Mouse (Mus musculus) megakaryocyte-erythroid progenitor cell, adult 5-6 weeks (primary cell): ENCODE results near the gene Rpl27a. TPM values are rescaled to one million over a fixed set of nuclear protein-coding genes. Genes with fewer than 3 reads are reported as not detected.

Source experiments
- ATAC-seq: replicated peaks from 2 replicates; pipeline ENCODE4 v1.8.0; 2016; ENCODE audit warnings: mild to moderate bottlenecking, inconsistent platforms; ENCODE audit not compliant: severe bottlenecking, poor library complexity, low FRiP score, low TSS enrichment
- total RNA-seq, 2 experiments: library from RNA; stranded (forward) in 1 of 2; stranded (reverse) in 1 of 2; fragments of 200-1000, 215-1000 nt in 1 of 2; fragments of >200 nt in 1 of 2; fragmentation: Nextera tagmentation in 1 of 2; gene quantifications; 2 replicates each; pipeline ENCODE4 v1.2.3; 2014 to 2017

Rpl27a gene
- total RNA-seq (2014; fragmentation: Nextera tagmentation) = 853 and 1,045 TPM in 2 replicates
- total RNA-seq (2017) = 970 and 1,232 TPM in 2 replicates

DNA sequence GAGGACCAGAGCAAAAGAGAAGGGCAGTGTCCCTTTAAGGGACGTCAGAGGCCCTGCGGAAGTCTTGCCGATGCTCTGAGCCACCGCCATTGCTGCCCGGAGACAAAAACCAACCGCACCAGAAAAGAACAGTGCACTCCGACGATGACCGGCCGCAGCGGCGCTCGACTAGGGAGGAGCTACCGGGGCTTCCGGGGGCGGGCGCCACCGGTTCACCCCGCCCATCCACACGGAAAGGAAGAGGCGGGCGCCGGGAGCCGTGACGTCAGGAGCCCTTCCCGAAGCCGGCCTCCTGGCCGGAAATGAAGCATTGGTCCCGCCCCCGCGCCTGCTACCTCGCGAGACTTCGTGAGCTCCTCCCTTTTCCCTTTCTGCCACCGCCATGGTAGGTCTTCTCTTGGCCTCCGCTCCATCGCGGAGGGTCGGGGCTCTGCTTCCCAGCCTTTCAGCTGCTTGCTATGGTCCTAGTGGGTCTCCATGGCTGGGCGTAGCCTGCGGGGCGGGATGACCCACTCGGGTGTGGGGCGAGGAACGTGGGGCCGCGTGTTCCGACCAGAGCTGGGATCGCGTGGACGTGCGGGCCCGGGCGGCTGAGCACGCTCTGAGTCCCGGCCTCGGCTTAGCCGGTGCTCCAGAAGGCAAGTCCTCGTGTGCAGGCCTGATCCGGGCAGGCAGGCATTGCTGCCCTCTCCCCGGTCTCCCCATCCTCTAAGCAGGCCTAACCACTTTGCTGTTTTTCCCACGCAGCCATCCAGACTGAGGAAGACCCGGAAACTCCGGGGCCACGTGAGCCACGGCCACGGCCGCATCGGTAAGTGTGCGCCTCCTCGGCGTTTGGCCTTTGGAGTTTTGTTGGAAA is at the start of gene Rpl27a:
TSS of gene Rpl27a (plus strand) at position 310 of the 859 bp plus-strand sequence.
- peak; percentile 91 for ATAC-seq

DNA sequence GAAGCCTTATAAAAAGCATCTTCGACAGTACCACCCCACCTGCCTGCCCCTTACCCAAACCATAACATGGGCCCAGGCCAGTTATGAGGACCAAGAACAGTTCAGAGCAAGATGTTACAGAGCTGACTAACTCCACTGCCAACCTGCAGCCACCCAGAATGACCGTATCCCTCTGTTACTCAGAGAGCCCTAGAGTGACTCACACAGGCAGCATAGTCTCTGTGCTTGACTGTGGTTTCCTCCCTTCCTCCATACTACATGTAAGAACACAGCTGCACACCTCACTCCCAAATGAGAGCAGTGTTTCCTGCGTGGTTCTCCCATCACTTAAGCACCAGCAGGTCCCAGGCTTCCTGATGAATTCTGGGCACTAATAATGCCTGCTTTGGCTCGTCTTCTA is 48.2 kb upstream of the Rpl27a start:
- no peak for ATAC-seq

DNA sequence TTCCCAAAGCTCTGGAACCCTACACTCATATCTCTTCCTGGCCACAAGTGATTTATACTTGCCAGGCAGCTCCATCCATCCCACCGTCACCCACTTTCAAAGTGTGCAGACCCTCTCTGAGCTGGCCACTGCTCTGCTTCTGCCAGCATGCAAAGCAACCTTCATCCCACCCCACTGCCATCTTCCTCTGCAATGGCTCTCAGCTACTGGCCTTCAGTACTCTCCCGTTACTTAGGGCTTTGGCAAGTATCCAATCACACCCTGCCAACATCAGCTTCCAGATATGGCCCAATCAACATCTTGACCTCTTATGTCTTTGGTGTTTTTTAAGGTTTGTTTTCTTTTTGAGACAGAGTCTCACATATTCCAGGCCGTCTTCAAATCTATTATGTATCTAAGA is 41.0 kb upstream of the Rpl27a start:
- ATAC-seq = no peak

DNA sequence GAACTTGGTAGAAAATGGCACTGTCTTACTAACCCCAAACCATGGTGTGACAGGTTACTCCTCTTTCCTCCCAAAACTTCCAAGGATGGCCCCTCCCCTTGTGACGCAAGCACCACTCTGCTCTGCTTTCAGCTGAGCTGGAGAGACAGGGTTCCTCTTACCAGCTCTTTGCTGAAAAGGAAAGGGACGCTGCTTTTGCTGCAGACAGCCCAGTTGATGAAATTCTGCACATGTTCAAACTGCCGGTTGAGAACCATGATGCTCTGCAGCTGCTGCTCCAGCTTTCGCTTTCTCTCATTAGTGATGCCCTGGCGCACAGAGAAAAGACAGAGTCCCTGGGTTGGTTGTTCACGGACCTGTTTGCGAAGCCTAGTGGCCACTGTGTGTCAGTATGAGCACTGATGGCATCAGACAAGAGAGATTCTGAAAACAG is 38.2 kb upstream of the Rpl27a start:
- no peak for ATAC-seq

DNA sequence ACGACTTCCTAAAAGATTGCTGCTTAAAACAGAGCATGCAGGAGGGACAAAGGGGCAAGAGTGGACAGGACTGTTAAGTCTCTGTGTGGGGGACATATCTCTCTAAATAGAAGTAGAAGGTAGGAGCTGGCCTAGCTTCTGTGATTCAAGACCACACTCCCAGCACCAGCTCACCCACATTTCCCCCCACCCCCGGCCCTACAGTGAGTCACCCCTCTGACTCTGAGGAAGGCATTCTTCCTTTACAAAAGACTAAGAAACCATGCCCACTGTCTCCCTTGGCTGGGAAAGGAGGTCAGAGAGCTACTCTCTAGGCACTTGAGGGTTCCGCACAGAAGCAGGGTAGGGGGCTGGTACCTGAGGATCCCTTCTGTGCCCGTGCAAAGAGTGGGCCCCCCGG is 34.7 kb upstream of the Rpl27a start:
- ATAC-seq = no peak

DNA sequence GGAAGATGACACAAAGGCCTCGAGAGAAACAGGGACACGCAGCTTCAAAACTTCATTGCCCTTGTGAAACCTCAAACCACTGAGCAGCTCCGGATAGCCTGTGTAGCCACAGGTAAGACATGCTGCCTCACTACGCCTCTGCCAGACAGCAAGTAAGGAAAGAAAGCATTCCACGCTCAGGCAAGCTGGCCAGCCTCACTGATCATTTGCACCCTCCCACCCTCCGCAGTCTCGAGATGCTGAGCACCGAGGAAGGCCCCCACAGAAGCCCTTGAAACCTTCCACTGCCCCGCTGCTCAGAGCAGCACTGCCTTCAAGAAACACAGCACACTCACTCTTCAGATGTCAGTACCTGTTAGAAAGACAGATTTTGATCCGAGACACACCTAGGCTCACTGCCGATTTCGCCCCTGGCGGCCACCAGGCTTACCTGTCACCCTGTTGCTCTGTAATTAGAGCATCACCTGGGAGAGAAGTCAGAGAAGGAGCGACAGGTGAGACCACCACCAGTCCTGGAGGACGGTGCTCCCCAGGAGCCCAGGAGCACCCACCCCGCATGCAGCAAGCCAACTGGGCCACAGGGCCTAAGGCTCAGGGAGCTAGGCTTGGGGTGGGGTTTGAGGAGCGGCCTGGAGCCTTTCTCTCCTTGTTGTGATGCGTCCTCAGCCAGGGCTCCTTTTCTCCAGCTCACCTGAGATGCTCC is 26.2 kb upstream of the Rpl27a start:
- ATAC-seq = no peak

DNA sequence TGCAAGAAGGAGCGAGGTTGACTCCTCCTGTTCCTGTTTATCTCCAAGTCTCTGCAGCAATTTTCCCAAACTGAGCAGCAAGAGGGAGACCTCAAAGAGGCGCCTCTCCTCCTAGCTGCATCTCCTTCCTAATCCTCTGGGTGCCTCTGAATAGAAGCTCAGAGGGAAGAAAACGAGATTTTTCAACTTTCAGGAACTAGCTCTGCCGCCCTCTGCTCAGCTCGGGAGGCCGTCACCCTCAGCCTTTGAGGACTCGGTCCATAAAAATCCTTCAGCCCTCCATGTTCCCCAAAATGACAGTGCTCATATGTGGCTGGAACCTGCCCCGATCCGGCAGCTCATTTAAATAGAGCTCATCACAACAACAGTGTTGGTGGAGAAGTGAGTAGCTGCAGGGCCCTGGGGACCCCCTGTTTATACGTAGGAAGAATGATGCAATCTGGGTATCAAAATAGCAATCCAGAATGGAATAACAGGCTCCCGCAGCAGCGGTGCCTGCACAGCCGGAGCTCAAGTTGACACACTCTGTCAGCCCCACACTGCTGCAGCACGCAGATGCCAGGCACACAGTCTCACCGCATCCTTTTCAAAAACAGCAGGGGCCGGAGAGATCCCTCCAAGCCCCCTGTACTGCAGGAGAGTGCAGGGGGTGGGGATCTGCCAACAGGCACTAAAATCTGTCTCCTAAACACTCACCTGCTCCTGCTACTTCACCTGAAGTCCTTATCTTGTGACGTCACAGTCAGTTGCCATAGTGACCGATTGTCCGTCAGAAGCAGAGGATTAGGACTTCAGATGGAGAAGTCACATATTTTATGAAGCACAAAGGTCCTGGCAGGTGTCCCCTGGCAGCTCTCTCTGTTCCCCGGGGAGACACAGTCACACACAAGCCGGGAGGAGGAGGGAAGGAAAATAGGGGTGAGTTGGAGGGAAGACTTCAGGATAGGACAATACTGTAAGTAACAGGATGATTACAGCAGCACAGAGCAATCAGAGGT is 25.3 kb upstream of the Rpl27a start:
- ATAC-seq = no peak

DNA sequence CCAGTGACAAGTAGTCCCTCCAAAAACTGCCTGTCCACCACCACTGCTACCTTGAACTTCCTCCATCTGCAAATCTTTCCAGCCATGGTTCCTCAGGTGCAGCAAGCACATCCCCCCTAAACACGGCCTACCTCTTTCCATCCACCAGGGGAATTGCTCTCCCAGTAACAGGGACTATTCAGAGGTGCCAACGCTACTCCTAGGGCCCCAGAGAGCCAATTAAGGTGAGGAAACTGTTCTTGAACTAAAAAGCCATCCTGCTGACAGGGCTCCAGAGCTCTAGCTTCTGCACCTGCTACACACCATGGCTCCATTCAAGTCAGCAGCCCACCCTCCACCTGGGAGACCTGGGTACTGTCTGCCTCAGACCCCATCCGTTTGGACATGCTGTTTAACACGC is 21.4 kb upstream of the Rpl27a start:
- no peak for ATAC-seq

DNA sequence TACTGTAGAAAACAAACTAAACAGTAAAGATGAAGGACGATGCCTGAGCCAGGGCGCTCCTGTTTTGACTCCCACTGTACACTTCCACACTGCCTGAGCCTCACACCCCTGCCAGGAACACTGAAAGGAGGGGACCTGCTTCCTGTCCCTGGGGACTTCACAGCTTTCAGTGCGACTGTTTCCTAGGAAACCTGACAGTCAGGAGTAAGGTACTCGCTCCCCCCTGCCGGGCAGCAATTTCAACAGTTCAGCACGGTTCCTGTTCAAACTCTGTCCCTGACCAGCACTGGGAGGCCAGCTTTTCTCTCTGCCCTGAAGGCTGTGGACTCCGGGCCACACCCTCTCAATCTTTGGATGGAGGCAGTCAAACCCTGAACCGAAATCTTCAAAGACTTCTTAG is 11.8 kb upstream of the Rpl27a start:
- no peak for ATAC-seq

DNA sequence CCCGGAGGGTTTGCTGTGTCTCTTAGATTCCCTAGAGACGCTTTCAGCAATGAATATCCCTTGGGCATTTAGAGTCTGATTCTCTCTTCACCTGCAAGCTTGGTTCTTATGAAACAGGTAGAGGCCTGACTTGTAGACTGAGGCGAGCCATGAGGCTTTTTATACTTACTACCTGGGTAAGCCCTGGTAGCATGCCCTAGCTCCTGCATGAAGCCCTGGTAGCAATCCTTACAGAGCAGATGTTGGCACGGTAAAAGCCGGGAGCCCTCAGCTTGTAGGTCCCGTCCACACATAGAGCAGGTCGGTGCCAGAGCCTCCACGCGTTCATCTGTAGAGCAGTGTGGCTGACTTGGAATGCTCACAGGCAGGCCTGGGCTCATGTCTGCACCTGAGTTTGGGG is 11.4 kb upstream of the Rpl27a start:
- ATAC-seq = no peak

DNA sequence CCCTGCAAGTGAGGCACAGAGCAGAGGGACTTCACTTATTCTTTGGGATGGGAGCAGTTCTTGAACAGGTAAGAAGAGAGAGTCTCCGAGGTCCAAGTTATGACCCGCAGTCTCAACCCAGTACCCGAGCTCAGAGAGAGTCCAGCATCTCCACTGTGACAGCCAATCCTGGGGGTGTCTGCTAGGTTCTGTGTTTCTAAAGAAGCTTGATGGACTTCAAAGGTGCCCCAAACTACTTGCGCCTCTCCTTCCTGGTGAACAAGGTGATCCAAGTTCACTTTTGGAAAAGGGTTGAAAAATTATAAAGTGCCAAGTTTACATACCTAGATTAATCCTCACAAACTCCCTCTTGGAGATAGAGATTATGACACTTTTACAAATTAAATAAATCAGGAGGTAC is 10.9 kb upstream of the Rpl27a start, which contains the start of gene Trim66:
TSS of gene Trim66 (minus strand) at position 101 of the 400 bp plus-strand sequence.
- no peak for ATAC-seq

DNA sequence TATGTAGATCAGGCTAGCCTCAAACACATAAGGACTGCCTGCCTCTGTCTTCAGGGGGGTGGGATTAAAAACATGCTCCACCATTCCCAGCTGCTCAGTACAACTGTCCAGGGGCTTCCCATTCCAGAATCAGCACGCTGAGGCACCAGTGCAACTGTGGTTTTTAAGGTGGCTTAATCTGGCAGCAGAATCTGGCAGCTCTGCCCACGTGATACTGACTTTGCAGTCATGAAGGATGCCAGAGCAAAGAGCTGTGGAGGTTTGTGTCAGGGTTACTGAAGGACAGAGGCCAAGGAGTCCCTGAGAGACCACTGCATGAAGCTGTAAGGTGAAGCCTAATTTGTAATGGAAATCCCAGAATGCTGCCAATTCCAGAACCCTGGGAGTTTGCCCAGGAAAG is 8.1 kb upstream of the Rpl27a start:
- peak; percentile 62 for ATAC-seq

DNA sequence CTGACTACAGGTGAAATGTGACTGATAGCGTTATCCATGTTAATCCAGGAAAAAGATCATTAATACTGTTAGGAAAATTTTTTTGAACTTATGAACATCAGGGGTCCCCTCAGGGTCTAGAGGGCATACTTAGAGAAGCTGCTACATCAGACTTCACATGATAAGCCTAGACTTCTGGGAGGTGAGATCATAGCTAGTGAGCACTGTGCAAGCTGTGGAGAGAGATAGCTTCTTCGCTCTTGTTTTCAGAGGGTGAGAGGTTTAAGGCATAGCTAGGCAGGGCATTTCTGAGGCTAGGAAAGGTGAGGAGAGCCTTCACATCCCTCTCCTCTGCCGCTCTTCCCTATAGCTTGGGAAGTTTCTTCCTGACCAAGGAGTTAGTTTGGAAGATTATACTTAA is 7.1 kb upstream of the Rpl27a start:
- peak; percentile 79 for ATAC-seq

DNA sequence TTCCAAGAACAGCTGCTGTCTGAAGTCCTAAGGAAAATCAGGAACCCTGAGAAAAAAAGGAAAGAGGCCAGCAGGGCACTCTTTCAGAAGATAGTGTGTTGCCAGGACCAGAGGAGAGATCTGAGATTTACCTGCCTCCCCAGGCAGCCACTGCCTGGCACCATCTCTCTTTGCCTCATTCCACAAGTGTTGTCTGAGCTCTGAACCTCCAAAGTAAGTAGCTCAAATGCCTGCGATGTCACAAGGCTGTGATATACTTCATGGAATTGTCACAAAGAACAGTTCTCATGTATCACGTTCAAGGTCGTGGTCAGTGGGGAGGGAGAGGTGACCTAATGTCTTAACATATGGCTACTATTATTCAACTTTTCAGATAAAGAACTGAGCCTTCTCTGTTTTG is 2.4 kb upstream of the Rpl27a start:
- ATAC-seq = no peak

DNA sequence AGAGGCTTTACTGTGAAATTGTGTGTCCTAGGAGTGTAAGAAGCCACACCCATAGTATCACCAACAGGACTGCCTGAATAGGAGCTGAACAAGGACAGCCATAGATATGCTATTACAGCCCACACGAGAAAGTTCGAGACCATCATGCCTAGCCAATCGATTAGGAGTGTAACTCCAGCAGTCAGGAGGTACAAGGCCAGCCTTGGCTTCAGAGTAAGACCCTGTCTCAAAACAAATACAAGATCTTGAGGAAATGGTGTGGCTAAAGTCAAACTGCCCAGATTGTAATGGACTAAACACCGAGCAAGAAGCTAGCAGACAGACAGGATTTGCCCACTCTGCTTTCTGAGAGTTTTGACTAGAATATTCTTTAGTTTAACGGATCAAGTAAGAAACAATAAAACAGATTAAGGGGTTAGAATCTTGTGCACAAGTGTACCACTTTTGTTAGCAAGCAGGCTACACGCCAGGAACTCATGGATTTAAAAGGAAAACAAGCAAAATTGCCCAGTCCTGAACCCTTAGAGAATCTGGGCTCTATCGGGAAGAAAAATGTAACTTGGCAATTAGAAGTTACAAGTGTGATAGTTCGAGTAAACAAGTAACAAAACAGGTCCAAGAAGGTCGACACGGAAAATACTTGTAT is 788 bp upstream of the Rpl27a start:
- ATAC-seq = peak; percentile 42

DNA sequence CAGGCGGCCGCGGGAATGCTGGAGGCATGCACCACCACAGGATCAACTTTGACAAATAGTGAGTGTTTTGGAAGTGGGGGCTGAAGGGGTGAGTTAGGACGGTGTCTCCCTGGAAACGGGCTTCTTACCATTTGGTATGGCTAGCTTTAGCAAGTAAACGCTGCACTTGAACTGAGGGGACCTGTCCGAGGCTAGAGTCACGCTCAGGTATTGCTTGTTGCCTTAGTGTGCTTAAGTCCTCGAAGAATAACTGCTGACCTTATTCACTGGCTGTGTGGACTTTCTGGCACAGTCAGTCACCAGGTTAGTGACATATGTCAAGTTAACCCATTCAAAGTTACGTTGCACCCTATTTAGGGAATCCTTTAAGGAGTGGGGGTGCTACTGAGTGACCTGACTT is 989 bp downstream of the Rpl27a start:
- no peak for ATAC-seq

DNA sequence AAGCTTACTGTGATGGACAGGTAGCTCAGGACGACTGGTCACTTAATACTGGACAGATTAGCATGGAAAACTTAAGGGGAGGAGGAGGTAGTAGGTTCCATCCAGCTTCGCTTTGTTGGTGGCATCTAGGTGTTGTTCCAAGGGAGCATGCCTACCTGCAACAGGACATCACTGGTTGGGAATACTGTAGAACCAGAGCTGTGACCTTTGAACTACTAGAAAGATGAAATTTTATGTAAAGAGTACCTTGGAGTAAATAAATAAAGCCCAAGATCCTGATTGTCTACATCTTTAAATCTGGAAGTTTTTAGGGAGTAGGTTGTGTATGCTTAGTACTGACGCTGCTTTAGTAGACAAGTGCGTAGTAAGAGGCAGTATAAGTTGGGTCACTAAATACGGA is 3.1 kb downstream of the Rpl27a start:
- ATAC-seq = no peak

DNA sequence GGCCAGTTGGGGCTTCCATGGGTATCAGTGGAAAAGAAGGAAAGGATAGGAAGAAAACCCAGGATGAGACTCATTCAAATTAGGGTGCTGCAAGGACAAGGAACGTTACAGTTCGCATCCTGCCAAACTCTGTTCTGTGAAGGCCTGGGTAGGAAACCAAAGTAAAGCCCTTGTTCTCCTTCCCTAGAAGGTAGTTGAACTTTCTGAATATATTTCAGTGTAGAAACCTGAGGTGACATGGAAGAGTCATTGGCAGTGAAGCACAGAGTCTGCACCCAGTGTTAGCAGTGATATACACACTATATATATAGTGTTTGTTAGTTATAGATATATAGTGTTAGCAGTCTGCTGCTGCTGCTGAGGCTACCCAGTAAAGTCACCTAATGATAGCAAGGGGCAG is 4.4 kb downstream of the Rpl27a start:
- no peak for ATAC-seq

DNA sequence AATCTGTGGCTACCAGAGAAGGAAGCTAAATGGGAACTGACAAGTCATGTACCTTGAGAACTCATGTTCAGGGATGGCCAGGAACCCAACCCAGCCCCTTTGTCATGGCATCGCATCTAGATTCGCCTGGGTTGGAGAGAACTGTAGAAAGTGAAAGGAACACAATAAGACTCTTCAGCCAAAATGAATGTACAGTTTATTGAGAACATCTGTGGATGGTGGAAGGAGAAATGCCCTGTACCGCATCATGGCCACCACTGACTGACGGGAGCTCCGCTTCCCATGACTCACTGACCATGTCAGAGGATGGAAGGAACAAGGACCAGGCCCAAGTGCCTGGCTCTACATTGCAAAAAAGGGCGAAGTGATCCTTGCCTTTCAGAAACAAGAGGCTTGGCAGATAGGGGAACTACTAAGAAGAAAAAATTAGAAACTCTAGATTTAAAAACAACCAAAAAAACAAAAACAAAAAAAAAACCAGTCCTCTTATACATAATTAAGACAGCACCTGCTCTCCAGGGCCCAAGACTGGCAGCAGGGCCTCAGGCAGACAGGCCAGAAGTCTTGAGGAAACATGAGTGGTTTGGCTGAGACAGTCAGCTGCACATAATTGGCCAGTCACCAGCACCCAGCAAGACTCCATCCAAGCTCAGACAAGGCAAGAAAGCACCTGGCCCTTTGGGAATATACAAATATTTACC is 4.9 kb downstream of the Rpl27a start:
- no peak for ATAC-seq
